Mouse (Mus musculus) small intestine, adult 2 months (tissue): ENCODE measurements around the gene Senp7.

ENCODE experiments used
- CTCF ChIP-seq: fragments of 200-500 bp; IDR thresholded peaks from 2 replicates; pipeline ENCODE4 v1.5.1; 2012; ENCODE audit warnings: low read depth, mild to moderate bottlenecking, control low read depth, inconsistent platforms, low read length, moderate library complexity, mixed read lengths; ENCODE audit not compliant: insufficient replicate concordance, insufficient read length; ENCODE audit errors: extremely low read depth
- POLR2A ChIP-seq: fragments of 200-500 bp; IDR thresholded peaks from 2 replicates; pipeline ENCODE4 v1.6.1; 2012; ENCODE audit warnings: low read depth, mild to moderate bottlenecking, control low read depth, inconsistent platforms, low read length, moderate library complexity

- TF ChIP-seq CTCF: no peak
- no peak for TF ChIP-seq POLR2A
These were observed 83.5 kb downstream of the Senp7 start for GRCm38 (mm10) chr16:56131666-56132065.
